Mouse (Mus musculus): ENCODE measurements around the gene Arhgap32. TPM values are rescaled to one million over a fixed set of nuclear protein-coding genes. Genes with fewer than 3 reads are reported as not detected.

Arhgap32 gene
- polyA plus RNA-seq, 1 experiment from 2014 or later, result 10.0 TPM

GRCm38 (mm10) chr9:32295061-32295800, 179.3 kb downstream of the Arhgap32 start:
- peaks cover 7% of the 10 kb centered on the region for H3K4me1 ChIP-seq (replicated peaks)
- WGBS, result 79% methylated on average over 9 of the region's 9 CpGs
- H3K27ac ChIP-seq, result no peak overlapping the region
- no peak overlapping the region for H3K4me2 ChIP-seq (replicated peaks)
- no peak overlapping the region for H3K4me3 ChIP-seq (replicated peaks)
- no peaks in the 10 kb centered on the region for H3K36me3 ChIP-seq
- H3K27me3 ChIP-seq (replicated peaks), result no peaks in the 10 kb centered on the region
- H3K9me3 ChIP-seq, result no peaks in the 10 kb centered on the region
- no peak for ATAC-seq
- H3K9ac ChIP-seq, result no peak overlapping the region

- Histone ChIP-seq H3K36me3 (no peaks in the 10 kb centered on the region), H3K9me3 (no peaks in the 10 kb centered on the region), H3K27ac (no peak overlapping the region), H3K9ac (no peak overlapping the region), H3K4me3 (replicated peaks) (no peak overlapping the region), H3K4me2 (replicated peaks) (no peak overlapping the region), H3K4me1 (replicated peaks) (no peaks in the 10 kb centered on the region), H3K27me3 (replicated peaks) (no peaks in the 10 kb centered on the region)
- ATAC-seq, result no peak
- WGBS, result 60% methylated on average over 13 of the region's 13 CpGs
These were observed 186.7 kb downstream of the Arhgap32 start for GRCm38 (mm10) chr9:32302501-32303150.

GRCm38 (mm10) chr9:32311786-32312185, 195.8 kb downstream of the Arhgap32 start:
- Histone ChIP-seq H3K4me1 (replicated peaks) (no peaks in the 10 kb centered on the region), H3K36me3 (no peaks in the 10 kb centered on the region), H3K4me3 (replicated peaks) (no peak overlapping the region), H3K4me2 (replicated peaks) (peak overlapping the region; percentile 36), H3K27me3 (replicated peaks) (no peaks in the 10 kb centered on the region; the same call in 1 of the 2 replicates), H3K27ac (no peak overlapping the region), H3K9ac (no peak overlapping the region), H3K9me3 (no peaks in the 10 kb centered on the region)
- ATAC-seq, result no peak
- 34% methylated on average over 14 of the region's 14 CpGs for WGBS

GRCm38 (mm10) chr9:32312208-32312607, 196.3 kb downstream of the Arhgap32 start:
- Histone ChIP-seq H3K36me3 (no peaks in the 10 kb centered on the region), H3K4me1 (replicated peaks) (no peaks in the 10 kb centered on the region), H3K27ac (no peak overlapping the region), H3K9me3 (no peaks in the 10 kb centered on the region), H3K9ac (no peak overlapping the region), H3K27me3 (replicated peaks) (no peaks in the 10 kb centered on the region; the same call in 1 of the 2 replicates), H3K4me2 (replicated peaks) (peak overlapping the region; percentile 36), H3K4me3 (replicated peaks) (no peak overlapping the region)
- WGBS, result 46% methylated on average over 4 of the region's 4 CpGs
- no peak for ATAC-seq

- Histone ChIP-seq H3K27ac (no peak overlapping the region), H3K4me2 (replicated peaks) (no peak overlapping the region), H3K27me3 (replicated peaks) (no peaks in the 10 kb centered on the region; the same call in 1 of the 2 replicates), H3K4me3 (replicated peaks) (no peak overlapping the region), H3K4me1 (replicated peaks) (no peaks in the 10 kb centered on the region), H3K9ac (no peak overlapping the region), H3K9me3 (no peaks in the 10 kb centered on the region), H3K36me3 (no peaks in the 10 kb centered on the region)
- 83% methylated on average over 3 of the region's 3 CpGs for WGBS
- ATAC-seq, result no peak
These were observed 198.1 kb downstream of the Arhgap32 start for GRCm38 (mm10) chr9:32314071-32314470.

- no peak overlapping the region for H3K4me3 ChIP-seq (replicated peaks)
- 82% methylated on average over 3 of the region's 3 CpGs for WGBS
These were observed 200.1 kb downstream of the Arhgap32 start for GRCm38 (mm10) chr9:32315999-32316398.

More at GRCm38 (mm10) chr9:32315999-32316398, 200.1 kb downstream of the Arhgap32 start:
- Histone ChIP-seq H3K27me3 (replicated peaks) (no peaks in the 10 kb centered on the region), H3K4me1 (replicated peaks) (no peaks in the 10 kb centered on the region), H3K9me3 (no peaks in the 10 kb centered on the region), H3K9ac (no peak overlapping the region), H3K27ac (no peak overlapping the region), H3K36me3 (no peaks in the 10 kb centered on the region), H3K4me2 (replicated peaks) (no peak overlapping the region)
- ATAC-seq, result no peak

Other genes with a start within 250 kb of the Arhgap32 start
- gene Barx2, start 202.7 kb upstream of the Arhgap32 start, polyA plus RNA-seq (2015; fragmentation: Nextera tagmentation; extraction: Ambion mirVana), result 0.14 and 0.21 TPM in 2 replicates
- gene Kcnj5, start 228.2 kb downstream of the Arhgap32 start, polyA plus RNA-seq (2015; fragmentation: Nextera tagmentation; extraction: Ambion mirVana), result 0.10 and 0.15 TPM in 2 replicates